Mouse (Mus musculus): ENCODE data around the gene Ptprg.
A peak's percentile ranks its signal among the peaks of the same experiment; 100 is the strongest.

Gene Ptprg

DNA sequence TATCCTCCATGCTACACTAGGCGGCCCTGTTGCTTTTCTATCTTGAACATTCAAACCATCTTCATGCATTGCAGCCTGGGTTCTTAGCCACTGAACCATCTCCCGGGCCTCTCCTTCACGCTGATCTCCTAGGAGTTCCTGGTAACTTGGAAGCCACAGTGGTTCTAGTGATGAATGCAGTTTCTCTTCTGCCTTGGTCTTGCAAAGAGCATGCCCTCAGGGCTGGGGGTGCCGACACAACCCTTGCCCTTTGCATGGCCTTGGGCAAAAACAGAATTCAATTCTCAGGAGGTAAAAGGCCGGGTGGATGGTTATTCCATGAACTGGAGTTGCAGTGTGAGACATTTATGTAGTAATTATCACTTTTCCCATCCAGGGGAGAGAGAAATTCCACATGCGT, 67.0 kb downstream of the Ptprg start:
- no peak for DNase-seq

DNA sequence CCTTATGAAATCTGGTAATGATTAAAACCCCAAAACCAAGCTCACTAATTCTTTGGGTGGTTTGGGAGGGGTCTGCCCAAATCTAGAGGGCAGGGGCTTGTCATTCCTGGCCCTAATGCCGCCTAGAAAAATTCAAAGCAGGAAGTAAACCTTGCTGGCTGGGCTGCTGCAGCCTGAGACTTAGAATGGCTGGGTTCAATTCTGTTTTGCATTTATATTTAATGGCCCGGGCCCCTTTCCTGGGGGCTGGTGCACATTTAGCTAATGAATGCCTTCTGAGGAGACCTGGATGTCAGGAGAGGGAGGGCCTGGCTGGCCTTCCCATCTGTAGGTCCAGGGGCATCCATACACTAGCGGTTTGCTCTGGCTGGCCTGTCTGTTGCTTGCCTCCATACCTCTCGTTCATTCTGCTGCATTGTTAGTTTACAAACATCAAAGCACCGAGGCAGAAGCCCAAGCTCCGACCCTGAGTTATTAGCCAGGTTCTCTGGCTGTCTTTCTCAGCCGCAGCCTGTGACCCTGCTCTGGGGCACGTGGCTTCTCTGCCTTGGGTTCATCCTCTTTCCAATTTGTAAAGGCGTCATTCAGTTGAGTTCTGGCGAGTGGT, 67.7 kb downstream of the Ptprg start:
- DNase-seq = no peak

DNA sequence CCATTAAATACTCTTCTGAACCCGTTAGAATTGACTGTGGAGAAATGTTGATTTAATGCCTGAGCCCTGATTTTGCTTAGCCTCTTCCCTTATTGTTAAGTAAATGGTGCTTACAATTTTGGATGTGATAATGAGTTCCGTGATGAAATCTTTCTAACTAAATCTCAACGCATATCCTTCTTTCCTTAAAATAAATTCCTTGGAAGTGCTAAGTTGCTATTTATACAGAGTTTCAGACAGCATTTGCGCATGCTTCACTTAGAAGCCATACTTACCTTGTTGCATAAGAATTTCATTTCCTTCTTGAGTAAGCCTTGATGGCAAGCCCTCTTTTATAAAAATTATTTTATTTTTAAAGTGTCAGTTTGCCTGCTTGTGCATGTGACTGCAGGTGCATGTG, 70.2 kb downstream of the Ptprg start:
- no peak for DNase-seq

DNA sequence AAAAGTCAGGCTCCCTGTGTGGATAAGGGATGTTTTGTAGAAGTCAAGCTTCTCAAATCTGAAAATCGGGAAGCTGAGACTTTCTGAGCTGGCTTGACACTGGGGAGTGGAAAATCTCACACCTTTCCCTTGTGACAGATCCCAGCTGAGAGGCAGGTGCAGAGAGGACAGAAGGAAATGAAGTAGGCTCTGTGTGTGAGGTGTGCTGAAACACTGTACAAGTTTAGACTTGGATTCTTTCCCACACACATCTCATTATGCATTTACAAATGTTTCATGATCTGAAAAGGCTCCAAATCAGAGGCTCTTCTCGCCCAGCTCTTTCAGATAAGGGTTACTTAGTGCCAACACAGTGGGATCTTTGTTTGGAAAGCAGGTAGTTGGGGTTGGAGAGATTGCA, 77.4 kb downstream of the Ptprg start:
- DNase-seq = no peak

DNA sequence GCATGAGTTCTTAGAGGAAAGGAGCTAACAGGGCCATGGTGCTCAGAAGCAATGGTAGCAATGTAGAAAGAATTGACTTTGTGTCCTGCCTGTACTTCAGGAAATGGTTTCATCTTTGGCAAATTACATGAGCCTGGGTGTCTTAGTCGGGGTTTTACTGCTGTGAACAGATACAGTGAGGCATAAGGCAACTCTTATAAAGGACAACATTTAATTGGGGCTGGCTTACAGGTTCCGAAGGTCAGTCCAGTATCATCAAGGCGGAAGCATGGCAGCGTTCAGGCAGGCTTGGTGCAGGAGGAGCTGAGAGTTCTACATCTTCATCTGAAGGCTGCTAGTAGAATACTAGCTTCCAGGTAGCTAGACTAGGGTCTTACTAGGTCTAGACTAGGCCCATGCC, 78.2 kb downstream of the Ptprg start:
- DNase-seq = no peak

DNA sequence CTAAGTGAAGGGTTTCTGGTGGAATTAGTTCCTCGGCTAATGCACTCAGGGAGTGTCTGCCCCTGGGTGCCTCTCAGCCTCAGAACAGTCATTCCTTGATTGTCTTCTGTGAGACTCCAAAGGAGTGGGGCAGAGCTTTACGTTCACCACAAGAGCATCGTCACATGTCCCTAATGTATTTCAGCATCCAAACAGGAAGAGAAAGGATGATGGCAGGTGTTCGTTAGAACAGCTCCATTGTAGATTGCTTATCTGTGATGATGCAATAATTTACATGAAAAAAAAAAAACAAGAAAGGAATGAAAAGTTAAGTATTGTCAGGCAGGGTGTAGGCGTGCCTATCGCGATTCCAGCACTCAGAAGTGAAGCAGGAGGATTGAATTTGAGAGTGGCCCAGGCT, 84.3 kb downstream of the Ptprg start:
- DNase-seq = no peak

DNA sequence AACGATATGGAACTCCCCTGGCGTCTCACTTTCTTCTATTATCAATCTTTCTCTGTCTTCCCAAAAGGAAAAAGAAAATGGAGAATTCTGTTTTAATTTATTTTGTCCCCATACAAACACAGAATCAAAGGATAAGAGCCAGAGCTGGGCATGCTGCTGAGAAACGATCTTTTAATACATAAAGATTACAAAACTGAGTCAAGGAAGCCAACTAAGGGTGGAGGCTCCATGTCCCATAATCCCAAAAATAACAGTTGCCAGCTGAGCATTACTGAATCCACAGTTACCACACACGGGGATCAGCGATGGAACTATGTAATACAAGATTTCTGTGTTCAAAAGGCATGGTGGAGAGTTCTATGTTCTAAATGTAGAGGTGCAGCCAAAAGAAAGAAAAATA, 86.0 kb downstream of the Ptprg start:
- DNase-seq = no peak

DNA sequence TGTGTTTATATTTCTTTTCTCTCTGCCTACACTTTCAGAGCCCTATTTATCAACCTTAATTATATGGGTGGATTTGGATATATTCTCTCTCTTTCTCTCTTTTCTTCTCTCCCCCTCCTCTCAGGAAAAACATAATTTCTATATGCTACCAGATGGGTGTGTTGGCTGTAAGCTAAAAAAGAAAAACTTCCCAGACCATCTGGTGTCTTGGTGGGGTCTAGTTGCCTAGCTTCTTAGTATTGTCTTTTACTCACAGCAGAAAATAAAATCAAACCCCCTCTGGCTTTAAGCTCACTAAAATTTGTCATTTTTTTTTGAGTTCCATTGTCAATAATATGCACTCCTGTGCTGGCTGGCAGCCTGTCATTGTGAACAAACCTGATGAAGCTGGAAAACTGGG, 87.0 kb downstream of the Ptprg start:
- no peak for DNase-seq

DNA sequence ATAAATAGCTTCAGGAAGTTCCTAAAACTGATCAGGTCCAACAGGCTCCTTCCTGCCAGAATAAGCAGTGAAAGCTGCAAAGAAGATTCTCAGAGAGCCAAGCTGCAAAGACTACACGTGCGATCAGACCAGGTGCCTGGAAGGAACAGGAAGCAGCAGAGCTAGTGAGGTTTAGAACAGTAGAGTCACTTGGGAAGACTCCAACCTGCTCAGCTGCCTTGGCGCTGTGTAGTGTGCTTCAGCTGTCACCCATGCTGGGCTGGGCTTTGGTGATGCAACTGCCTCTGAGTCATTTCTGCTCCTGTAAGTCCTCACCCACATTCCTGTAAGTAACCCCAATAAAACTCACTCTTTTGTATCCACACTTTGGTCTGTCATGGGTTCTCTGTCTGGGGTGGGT, 87.7 kb downstream of the Ptprg start:
- DNase-seq = no peak

DNA sequence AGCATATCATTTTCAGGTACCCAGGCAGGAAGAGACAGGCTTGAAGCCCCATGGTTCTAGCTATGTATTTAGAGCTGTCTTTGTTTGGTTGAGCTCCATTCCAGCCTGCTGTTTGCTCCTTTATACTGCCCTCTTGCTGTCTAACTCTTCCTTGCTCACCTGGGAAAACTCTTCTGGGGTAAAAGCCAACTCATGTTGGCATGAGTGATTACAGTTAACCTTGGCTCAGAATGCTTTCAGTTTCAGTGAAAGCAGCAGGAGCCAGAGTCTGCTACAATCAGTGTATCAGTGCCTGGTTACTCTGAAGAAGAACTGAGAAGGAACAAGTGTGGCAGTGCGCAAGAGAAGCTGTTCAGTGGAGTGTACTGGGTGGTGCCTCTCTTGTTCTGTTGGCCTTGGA, 89.6 kb downstream of the Ptprg start:
- peak; percentile 31 for DNase-seq

DNA sequence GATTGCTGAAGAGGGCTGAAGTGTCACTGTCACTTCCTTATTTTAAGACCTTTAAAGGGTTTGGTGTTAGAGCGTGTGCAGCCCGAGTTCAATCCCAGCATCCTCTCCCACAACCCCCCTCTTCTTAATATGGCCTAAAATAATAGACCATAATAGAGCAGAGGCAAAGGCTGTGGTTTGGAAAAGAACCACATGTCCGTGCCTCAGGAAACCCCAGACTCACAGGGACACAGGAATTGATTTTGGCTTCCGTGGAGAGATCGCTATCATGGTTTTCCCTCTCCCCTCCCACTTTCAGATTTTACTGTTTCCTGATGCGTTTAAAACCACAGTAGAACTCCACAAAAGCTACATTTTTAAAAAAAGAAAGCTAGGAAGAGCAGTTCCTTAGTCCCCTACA, 104.0 kb downstream of the Ptprg start:
- DNase-seq = no peak

DNA sequence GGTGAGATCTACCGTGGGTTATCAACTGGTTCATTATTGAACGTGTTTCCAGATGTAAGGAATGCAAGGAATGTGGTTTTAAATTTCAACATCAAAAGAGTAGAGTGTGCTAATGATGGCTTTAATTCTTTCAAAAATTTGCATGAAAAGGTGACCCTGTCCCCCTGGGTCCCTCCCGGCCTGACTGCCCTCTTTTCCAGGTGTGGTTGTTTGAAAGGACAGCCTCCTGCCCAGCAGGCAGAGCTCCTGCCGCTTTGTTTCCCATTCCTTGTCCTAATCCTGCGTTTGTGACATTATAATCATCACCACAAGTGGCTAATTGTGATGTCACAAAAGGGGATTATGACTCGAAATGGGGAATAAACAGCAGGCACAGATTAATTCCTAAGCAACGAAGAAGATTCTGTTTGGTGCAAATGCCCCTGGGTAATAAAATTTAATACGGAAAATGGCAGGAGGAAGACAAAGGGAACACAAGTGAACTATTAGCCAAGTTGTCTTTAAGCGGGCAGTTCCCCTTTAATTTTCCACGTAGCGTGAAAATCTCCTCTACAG, 110.4 kb downstream of the Ptprg start:
- DNase-seq = no peak

DNA sequence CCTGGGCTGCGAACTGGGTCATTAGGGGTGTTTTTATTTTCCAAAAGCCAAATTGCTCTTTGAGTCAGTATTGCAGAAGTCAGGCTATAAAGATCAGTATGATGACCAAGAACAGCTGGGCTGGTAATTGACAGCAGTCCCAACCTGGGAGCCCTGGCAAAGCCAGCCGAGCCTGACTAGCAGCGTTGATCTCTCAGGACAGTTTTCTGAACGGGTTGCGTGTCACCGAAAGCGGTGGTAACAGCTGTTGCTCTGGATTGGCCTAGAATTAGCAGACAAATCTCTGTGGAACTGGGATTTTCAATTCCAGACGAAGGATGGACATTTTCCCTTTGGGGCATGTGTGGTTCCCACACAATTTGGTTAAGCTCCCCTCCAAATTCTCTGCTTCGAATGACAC, 111.0 kb downstream of the Ptprg start:
- DNase-seq = no peak

DNA sequence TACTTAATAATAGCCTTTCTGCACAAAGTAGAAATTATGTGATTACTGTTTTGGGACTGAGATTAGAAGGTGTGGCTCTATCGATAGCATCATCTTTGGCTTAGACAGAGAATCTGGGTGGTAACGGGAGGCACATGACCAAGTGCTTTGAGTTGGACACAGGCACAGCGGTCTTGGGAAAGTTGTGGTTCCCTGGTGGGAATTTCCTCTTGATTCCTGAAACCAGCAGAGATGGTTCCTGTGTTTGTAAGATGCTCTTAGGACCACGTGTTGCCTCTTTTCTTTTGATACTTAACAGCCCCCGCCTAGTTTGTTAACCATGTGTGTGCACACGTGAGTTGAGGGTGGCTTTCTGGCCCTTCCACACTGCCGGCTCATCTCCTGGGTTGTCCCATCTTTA, 111.7 kb downstream of the Ptprg start:
- DNase-seq = no peak

DNA sequence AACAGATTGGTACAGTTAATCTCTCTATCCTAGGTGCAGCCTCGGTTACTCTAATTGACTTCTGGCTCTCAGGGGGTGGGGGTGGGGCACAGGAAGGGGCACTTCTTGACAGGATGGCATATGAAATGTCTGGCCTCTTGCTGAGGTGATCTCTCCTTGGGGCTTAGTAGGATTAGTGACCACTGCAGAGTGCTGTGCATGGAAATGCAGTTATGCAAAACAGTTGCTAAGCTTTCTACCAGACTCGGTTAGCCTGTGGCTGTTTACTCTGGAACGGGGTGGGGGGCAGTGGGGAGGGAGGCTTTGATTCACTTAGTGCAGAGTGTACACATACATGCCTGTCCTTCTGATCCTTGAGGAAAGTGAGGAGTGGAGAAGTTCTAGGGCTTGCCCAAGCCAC, 114.4 kb downstream of the Ptprg start:
- DNase-seq = no peak

DNA sequence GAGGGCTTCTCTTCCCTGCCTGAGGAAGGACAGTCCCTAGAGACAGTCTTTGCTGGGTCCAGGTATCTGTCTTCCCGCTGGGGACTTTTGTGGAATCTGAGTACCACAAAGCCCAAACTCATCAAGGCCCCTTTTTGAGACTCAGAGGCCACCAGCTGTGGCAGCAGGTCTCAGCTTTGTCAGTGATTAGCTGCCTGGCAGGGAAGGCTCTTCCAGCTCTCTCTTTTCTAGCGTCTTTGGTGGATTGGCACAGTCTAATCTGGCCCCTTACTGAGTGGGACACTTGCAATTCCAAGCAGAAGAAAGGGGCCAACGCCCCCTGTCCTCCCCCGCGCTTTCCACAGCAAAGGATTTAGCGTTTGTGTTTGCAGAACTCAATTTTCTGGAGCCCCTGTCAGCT, 117.5 kb downstream of the Ptprg start:
- no peak for DNase-seq

DNA sequence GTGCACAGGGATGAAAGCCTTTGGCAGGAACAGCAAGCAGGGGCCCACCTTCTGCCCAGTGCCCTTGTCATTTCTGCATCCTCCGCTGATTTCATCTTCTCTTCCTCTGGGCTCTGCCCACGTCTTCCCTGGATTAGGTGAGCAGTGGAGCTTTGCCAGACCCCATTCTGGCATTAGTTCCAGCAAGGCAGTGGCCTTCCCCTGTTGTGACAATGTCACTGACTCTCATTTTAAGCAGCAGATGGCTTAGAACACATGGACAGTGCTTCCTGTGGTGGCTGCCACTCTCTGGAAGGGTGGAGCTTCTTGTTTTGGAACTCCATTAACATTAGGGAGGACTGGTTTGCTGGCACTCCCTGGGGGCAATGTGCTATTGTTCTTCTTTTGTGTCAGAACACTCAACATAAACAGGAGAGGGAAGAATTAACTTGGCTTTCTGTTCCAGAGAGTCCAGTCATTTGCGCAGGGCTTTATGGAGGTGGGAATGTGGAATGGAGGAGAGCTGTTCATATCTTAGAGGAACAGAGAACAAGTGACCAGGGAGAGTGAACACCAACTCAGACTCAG, 119.7 kb downstream of the Ptprg start:
- DNase-seq = peak; percentile 97

DNA sequence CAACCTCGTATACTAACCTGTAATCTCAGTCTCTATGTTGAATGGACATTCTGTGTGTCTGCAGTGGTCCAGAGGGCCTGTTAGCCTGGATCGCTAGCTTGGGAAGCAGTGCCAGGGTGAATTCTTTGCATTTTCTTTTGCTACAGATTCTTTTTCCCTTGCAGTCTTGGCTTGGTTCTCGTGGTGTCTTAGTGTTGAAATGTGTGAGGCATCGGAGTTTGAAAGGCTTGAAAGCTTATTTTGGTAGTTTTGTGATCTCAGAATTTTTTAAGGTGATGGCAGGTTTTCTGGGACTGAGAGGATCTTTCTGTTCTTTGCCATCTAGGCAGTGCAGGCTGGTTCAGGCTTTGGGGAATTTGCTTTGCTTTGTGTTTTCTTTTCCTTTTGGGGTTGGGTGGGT, 124.9 kb downstream of the Ptprg start:
- no peak for DNase-seq

DNA sequence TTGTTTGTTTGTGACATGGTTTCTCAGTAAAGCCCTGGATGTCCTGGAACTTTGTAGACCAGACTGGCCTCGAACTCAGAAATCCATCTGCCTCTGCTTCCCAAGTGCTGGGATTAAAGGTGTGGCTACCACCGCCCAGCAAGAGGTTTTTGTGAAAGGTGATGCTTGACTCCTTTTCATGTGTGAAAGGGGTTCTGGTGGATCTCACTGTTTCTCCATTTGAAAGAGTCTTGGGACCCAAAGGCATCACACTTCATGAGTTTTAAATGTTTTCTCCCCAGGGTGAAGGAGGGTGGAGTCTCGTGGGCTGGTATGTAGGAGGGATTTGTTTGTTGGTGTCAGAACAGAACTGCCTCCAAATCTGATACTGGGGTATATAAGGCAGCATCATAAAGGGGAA, 126.4 kb downstream of the Ptprg start:
- no peak for DNase-seq

DNA sequence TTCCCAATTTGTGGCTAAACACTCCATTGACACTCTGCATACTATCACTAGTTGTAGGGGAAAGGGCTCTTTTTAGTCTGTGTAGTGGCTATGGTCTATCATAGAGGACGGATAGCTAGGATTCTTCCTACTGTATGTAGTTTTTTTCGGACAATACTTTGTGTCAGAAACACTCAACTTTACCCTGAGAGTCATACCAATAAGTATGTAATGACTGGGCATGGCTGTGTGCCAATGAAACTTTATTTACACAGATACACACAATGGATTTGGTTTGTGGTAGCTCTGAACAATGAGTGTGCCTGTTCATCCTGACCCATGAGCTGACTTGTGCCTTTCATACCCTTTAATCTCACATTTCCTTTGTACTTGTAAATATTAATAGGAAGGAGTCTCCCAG, 127.3 kb downstream of the Ptprg start:
- DNase-seq = no peak

DNA sequence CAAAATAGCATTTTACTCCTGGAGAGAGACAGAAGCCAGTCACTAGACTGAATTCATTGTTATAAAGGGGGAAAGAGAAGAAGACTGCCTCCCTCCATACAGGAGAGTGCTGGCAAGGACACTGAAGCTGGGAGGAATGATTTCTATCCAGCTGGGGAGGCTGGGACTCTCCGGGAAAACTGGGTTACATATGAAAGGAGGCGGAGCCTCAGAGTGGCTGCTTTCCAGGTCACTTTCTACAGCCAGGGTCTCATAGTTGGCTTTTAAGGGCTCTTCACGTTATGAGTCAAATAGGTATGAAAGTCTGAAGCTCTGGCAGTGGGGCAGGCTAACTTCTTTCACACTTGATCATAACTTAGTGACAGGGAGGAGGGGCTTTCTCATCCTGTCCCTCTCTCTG, 129.1 kb downstream of the Ptprg start:
- peak; percentile 38 for DNase-seq

DNA sequence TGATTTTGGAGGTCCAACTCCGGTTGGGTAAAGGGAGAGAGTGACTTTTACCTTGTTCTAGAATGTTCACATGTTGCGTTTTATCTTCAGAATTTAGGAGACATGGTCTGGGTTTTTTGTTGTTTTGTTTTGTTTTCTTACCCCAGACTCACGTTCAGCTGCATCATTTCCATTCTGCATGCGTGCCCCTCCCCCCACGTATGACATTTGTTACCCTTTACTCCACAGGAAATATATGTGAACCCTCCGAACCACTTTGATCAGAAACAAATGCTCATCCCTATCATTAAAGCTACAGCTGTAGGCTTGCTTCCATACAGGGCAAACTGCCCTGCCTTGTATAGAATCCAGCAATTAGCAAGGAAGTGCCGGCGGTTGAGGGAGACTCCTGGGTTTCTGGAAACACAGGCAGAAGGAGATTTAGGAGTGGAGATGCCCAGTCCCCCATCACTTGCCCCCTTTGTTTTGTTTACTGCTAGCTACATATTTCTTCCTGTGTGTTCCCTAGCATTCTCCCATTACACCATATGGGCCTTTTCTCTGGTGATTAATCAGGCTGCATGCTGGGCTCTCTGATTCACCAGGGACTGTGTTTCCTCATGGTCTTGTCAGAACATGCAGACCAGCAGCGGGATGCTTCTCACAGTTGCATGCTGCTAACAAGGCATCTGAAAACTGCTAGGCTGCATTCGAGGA, 130.2 kb downstream of the Ptprg start:
- peak; percentile 52 for DNase-seq

DNA sequence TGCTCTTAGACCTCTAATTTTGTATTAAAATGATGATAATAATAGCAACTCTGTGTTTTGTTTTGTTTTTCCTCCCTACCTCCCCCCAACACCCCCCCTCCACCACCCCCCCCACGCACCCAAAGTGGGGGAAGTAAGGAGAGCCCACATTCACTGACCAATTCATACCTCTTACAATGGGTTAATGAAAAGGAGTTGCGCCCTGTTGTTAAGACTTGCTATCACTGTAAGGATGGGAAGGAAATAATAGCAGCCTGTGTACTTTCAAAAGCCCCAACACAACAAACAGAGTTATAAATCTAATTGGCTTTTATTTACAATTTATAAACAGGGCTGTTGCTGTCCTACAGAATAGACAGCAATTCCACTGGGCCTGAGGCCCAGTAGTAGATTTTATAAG, 130.8 kb downstream of the Ptprg start:
- DNase-seq = no peak

DNA sequence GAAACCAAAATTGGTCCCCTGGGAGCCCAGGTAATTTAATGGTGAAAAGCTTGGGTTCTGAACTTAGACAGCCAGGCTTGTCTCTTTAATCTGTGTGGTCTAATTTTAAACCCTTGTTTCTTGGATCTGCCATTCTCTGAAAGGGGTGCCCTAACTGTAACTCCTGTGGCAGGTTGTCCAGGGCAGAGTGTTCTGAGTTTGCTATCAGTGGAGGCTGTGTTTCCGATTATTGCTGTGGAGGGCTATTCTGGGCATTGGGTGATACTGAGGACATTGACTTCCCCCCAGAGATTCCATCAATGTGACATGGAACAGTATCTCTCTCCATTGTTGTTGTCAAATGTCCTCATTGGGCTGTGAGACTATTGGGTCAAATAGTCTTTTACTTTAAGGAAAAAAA, 134.2 kb downstream of the Ptprg start:
- no peak for DNase-seq

DNA sequence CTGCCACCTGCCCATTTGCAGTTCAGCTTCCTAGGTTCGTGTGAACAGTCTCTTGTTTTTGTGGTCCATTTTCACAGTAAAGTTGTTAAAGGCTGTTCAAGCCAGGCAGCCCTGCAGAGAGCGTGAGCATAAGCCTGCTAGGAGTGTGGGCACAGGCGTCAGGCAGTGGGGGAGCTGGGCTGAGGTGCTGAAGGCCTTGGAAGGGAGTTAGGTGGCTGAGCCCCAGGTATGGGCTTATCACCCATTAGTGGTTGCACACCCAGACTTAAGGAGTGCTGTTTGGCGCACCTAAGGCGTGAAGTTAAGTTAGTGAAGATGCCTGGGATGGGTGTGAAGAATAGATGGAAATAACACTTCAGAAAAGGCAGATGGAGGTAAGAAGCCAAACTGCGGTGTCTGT, 134.8 kb downstream of the Ptprg start:
- no peak for DNase-seq
